Mouse (Mus musculus): ENCODE data around the gene Sepsecs.
A peak's percentile ranks its signal among the peaks of the same experiment; 100 is the strongest.
"Not testable (repeated sequence)": the region's sequence is repeated elsewhere in the genome, so short reads cannot be mapped to it uniquely, and the experiment has no call there.

The Sepsecs gene

GRCm38 (mm10) chr5:52669426-52670191 lies at the start of gene Sepsecs:
Sepsecs (minus strand) TSS chr5:52669708.
- DNase-seq (ENCODE audit: low spot score in 2 of 2), result peak; percentile 91 to 95

- no peak for DNase-seq (ENCODE audit: low spot score in 2 of 2)
These were observed 47.4 kb upstream of the Sepsecs start for GRCm38 (mm10) chr5:52716742-52717448.

- DNase-seq (ENCODE audit: low spot score in 2 of 2), result no peak
These were observed 43.2 kb upstream of the Sepsecs start for GRCm38 (mm10) chr5:52712704-52713103.

- DNase-seq (ENCODE audit: low spot score in 2 of 2), result no peak
These were observed 35.1 kb upstream of the Sepsecs start for GRCm38 (mm10) chr5:52704562-52704961.

- not testable (repeated sequence) for DNase-seq (ENCODE audit: low spot score in 2 of 2)
These were observed 28.5 kb upstream of the Sepsecs start for GRCm38 (mm10) chr5:52697882-52698440.

GRCm38 (mm10) chr5:52697291-52697690 lies 27.8 kb upstream of the Sepsecs start:
- DNase-seq (ENCODE audit: low spot score in 2 of 2), result no peak

GRCm38 (mm10) chr5:52687741-52688455 lies 18.4 kb upstream of the Sepsecs start:
- no peak for DNase-seq (ENCODE audit: low spot score in 2 of 2)

- DNase-seq (ENCODE audit: low spot score in 2 of 2), result no peak
These were observed 11.6 kb upstream of the Sepsecs start for GRCm38 (mm10) chr5:52681111-52681510.

- DNase-seq (ENCODE audit: low spot score in 2 of 2), result no peak
These were observed 10.7 kb upstream of the Sepsecs start for GRCm38 (mm10) chr5:52680191-52680590.

GRCm38 (mm10) chr5:52678498-52679070 lies 9.1 kb upstream of the Sepsecs start:
- no peak for DNase-seq (ENCODE audit: low spot score in 2 of 2)

GRCm38 (mm10) chr5:52677126-52677525 lies 7.6 kb upstream of the Sepsecs start:
- DNase-seq (ENCODE audit: low spot score in 2 of 2), result no peak

GRCm38 (mm10) chr5:52674384-52675069 lies 5.0 kb upstream of the Sepsecs start:
- no peak for DNase-seq (ENCODE audit: low spot score in 2 of 2)

- DNase-seq (ENCODE audit: low spot score in 2 of 2), result no peak
These were observed 3.8 kb upstream of the Sepsecs start for GRCm38 (mm10) chr5:52673341-52673740.

GRCm38 (mm10) chr5:52670745-52671144 lies 1.2 kb upstream of the Sepsecs start:
- no peak for DNase-seq (ENCODE audit: low spot score in 2 of 2)

- no peak for DNase-seq (ENCODE audit: low spot score in 2 of 2)
These were observed 2.7 kb downstream of the Sepsecs start for GRCm38 (mm10) chr5:52666766-52667165.

- DNase-seq (ENCODE audit: low spot score in 2 of 2), result no peak
These were observed 11.6 kb downstream of the Sepsecs start for GRCm38 (mm10) chr5:52657957-52658356.

- DNase-seq (ENCODE audit: low spot score in 2 of 2), result no peak
These were observed 12.2 kb downstream of the Sepsecs start for GRCm38 (mm10) chr5:52657336-52657735.

GRCm38 (mm10) chr5:52655992-52656391 lies 13.5 kb downstream of the Sepsecs start:
- no peak for DNase-seq (ENCODE audit: low spot score in 2 of 2)

- DNase-seq (ENCODE audit: low spot score in 2 of 2), result no peak
These were observed 14.5 kb downstream of the Sepsecs start for GRCm38 (mm10) chr5:52654961-52655360.

GRCm38 (mm10) chr5:52652606-52653005 lies 16.9 kb downstream of the Sepsecs start:
- DNase-seq (ENCODE audit: low spot score in 2 of 2), result no peak

GRCm38 (mm10) chr5:52652086-52652485 lies 17.4 kb downstream of the Sepsecs start:
- no peak for DNase-seq (ENCODE audit: low spot score in 2 of 2)
